Mouse (Mus musculus): ENCODE data around the gene Stra6. TPM values are rescaled to one million over a fixed set of nuclear protein-coding genes. Genes with fewer than 3 reads are reported as not detected.

Gene Stra6
- polyA plus RNA-seq, 1 experiment from 2014 or later: 0.94 TPM

DNA sequence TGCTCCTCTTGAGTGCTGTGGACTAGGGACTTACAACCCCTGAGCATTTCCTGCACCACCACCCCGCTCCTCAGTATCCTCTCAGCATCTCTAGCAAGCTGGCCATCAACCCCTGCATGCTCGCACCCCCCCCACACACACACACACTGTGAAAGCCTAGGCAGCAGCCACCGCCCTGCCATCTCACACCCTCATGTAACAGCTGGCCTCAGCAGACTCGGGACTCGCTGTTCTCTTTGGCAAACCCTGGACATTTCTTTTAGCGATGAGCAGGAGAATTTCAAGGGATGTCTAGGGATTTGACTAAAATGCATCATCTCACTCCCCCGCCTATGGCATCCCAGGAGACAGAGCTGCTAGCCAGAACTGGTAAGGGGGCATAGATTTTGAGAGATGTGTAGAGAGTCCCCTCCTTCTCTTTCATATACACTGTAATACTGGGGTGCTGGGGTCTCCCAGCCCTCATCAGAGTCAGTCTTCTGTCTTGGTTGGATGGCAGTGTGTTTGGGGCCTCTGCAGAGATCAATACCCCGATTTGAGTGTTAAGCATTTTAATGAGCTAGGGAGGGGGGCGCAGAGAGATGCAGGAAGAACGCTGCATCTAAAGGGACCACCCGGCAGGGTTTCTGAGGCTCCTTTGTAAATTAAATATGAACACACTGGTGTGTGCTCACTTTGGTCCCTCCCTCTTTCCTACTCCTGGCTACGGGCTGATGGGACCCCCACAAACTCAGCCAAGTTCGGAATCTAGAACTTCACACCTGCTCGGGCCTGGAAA lies 139.3 kb downstream of the Stra6 start:
- no peak for DNase-seq (ENCODE audit: low spot score)

Other genes starting within 250 kb of the Stra6 start
- 26.2 and 27.3 TPM in 2 replicates for gene Arid3b, start 227.0 kb upstream of the Stra6 start, polyA plus RNA-seq (2015; fragmentation: Nextera tagmentation; extraction: Ambion mirVana)
- gene Ubl7, start 152.8 kb upstream of the Stra6 start, polyA plus RNA-seq (2015; fragmentation: Nextera tagmentation; extraction: Ambion mirVana): 125 and 133 TPM in 2 replicates
- gene Sema7a, start 123.7 kb upstream of the Stra6 start, polyA plus RNA-seq (2015; fragmentation: Nextera tagmentation; extraction: Ambion mirVana): 3.4 and 4.0 TPM in 2 replicates
- 2.2 and 2.7 TPM in 2 replicates for gene Cyp11a1, start 57.4 kb upstream of the Stra6 start, polyA plus RNA-seq (2015; fragmentation: Nextera tagmentation; extraction: Ambion mirVana)
- gene Ccdc33, start 55.0 kb downstream of the Stra6 start, polyA plus RNA-seq (2015; fragmentation: Nextera tagmentation; extraction: Ambion mirVana): 0.27 and 1.1 TPM in 2 replicates
- 11.5 and 14.7 TPM in 2 replicates for gene Islr, start 140.5 kb downstream of the Stra6 start, polyA plus RNA-seq (2015; fragmentation: Nextera tagmentation; extraction: Ambion mirVana)
- 0.06 TPM in 1 of 2 replicates, not detected in the other for gene Islr2, start 140.5 kb downstream of the Stra6 start, polyA plus RNA-seq (2015; fragmentation: Nextera tagmentation; extraction: Ambion mirVana)
- 17.8 and 18.3 TPM in 2 replicates for gene Pml, start 186.0 kb downstream of the Stra6 start, polyA plus RNA-seq (2015; fragmentation: Nextera tagmentation; extraction: Ambion mirVana)
- gene Stoml1, start 189.4 kb downstream of the Stra6 start, polyA plus RNA-seq (2015; fragmentation: Nextera tagmentation; extraction: Ambion mirVana): 48.3 and 55.1 TPM in 2 replicates
- gene Loxl1, start 249.4 kb downstream of the Stra6 start, polyA plus RNA-seq (2015; fragmentation: Nextera tagmentation; extraction: Ambion mirVana): 4.3 and 4.7 TPM in 2 replicates